Mouse (Mus musculus): ENCODE measurements around the gene Gzmd. TPM values are rescaled to one million over a fixed set of nuclear protein-coding genes. Genes with fewer than 3 reads are reported as not detected.

The Gzmd gene
- polyA plus RNA-seq, 1 experiment from 2014 or later: not detected

DNA sequence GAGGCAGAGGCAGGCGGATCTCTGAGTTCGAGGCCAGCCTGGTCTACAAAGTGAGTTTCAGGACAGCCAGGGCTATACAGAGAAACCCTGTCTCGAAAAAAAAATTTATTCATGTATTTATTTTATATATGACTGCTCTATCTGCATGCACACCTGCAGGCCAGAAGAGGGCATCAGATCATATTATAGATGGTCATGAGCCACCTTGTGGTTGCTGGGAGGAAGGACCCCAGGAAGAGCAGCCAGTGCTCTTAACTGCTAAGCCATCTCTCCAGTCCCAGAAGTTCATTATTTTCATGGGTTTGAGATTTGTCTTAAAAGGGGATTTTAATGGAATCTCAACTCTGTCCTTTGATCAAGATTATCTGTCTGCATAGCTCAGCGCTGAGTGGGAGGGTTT, 33.5 kb downstream of the Gzmd start:
- Histone ChIP-seq H3K27me3 (ENCODE audit: control insufficient read depth, insufficient read depth, low read length) (no peaks in the 10 kb centered on the region), H3K4me2 (no peak overlapping the region), H3K9ac (ENCODE audit: low read length) (no peak overlapping the region), H3K4me1 (ENCODE audit: control insufficient read depth, insufficient read depth, low read length) (no peaks in the 10 kb centered on the region), H3K9me3 (ENCODE audit: control insufficient read depth, low read length) (no peaks in the 10 kb centered on the region), H3K27ac (ENCODE audit: low read depth, low read length) (no peak overlapping the region), H3K36me3 (ENCODE audit: control insufficient read depth, insufficient read depth, low read length) (no peaks in the 10 kb centered on the region), H3K4me3 (ENCODE audit: low read depth, low read length) (no peak overlapping the region)
- DNase-seq (ENCODE audit: low spot score, missing footprints): no peak
- WGBS: 78% methylated on average over 4 of the region's 4 CpGs
- no peak for ATAC-seq (ENCODE audit: low FRiP score)

DNA sequence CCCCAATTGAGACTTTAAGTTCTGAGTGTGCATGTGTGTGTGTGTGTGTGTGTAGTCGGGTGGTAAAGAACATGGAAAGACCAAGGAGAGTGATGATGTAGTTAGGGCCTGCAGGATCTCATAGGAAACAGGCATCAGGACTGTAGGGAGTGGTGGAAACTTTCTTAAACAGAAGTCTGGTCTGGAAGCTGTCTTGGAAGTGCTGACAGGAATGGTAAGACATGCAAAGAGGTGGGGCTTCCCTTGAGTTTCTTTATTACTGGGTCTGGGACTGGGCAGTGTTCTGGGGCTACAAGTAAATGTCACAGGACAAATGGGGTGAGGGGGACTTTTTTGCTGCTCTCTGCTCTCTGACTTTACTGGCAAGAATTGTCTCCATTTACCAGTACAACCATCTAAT, 34.8 kb downstream of the Gzmd start:
- Histone ChIP-seq H3K27ac (ENCODE audit: low read depth, low read length) (no peak overlapping the region), H3K27me3 (ENCODE audit: control insufficient read depth, insufficient read depth, low read length) (no peaks in the 10 kb centered on the region), H3K36me3 (ENCODE audit: control insufficient read depth, insufficient read depth, low read length) (no peaks in the 10 kb centered on the region), H3K9ac (ENCODE audit: low read length) (no peak overlapping the region), H3K9me3 (ENCODE audit: control insufficient read depth, low read length) (no peaks in the 10 kb centered on the region), H3K4me2 (no peak overlapping the region), H3K4me1 (ENCODE audit: control insufficient read depth, insufficient read depth, low read length) (no peaks in the 10 kb centered on the region), H3K4me3 (ENCODE audit: low read depth, low read length) (no peak overlapping the region)
- no peak for ATAC-seq (ENCODE audit: low FRiP score)
- 78% methylated on average over 1 of the region's 1 CpGs for WGBS
- DNase-seq (ENCODE audit: low spot score, missing footprints): no peak

DNA sequence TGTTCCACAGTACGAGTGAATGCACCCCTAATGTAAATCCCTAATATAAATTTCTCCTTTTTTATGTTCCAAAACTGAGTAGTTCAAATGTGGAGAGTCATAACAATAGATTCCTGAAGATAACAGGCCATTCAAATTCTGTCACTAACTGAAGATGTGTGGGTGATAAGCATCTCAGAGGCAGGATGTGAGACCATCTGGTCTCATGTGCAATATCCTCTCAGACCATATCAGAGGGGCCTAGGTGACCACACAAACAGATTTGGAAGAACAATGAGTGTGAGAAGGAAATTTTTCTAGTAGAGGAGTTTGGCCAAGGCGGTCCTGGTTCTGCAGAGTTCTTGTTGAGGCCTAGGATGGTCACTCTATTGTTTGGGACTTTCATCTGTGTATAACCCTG, 39.1 kb downstream of the Gzmd start:
- no peaks in the 10 kb centered on the region for H3K27me3 ChIP-seq (ENCODE audit: control insufficient read depth, insufficient read depth, low read length)
- 83% methylated on average over 2 of the region's 2 CpGs for WGBS
- ATAC-seq (ENCODE audit: low FRiP score): no peak

DNA sequence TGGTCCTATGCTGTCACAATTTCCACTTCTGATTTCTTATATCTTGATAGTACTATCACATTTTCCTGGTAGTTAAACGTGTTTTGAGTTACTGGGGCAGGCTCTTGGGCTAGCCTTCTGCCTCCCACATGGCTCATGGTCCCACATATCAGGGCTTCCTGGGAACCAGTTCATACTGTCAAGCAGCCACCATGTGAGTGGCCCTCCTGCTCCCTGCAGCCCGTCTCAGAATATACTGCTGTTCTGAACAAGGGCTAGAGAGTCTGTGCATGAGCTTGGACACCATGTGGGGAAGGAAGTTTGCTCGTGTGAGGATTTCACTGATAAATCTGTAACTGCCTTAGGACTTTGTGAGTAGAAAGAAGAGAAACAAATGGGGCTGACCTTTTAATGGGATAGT, 45.7 kb downstream of the Gzmd start:
- Histone ChIP-seq H3K36me3 (ENCODE audit: control insufficient read depth, insufficient read depth, low read length) (no peaks in the 10 kb centered on the region), H3K27me3 (ENCODE audit: control insufficient read depth, insufficient read depth, low read length) (no peaks in the 10 kb centered on the region), H3K4me2 (no peak overlapping the region), H3K4me1 (ENCODE audit: control insufficient read depth, insufficient read depth, low read length) (no peaks in the 10 kb centered on the region), H3K27ac (ENCODE audit: low read depth, low read length) (no peak overlapping the region), H3K9me3 (ENCODE audit: control insufficient read depth, low read length) (no peaks in the 10 kb centered on the region), H3K9ac (ENCODE audit: low read length) (no peak overlapping the region), H3K4me3 (ENCODE audit: low read depth, low read length) (no peak overlapping the region)
- ATAC-seq (ENCODE audit: low FRiP score) (no peak), DNase-seq (ENCODE audit: low spot score, missing footprints) (no peak)
- WGBS: 79% methylated on average over 3 of the region's 3 CpGs

More for the DNA sequence above, 39.1 kb downstream of the Gzmd start:
- Histone ChIP-seq H3K27ac (ENCODE audit: low read depth, low read length) (no peak overlapping the region), H3K9ac (ENCODE audit: low read length) (no peak overlapping the region), H3K9me3 (ENCODE audit: control insufficient read depth, low read length) (no peaks in the 10 kb centered on the region), H3K4me1 (ENCODE audit: control insufficient read depth, insufficient read depth, low read length) (no peaks in the 10 kb centered on the region), H3K4me3 (ENCODE audit: low read depth, low read length) (no peak overlapping the region), H3K4me2 (no peak overlapping the region), H3K36me3 (ENCODE audit: control insufficient read depth, insufficient read depth, low read length) (no peaks in the 10 kb centered on the region)
- DNase-seq (ENCODE audit: low spot score, missing footprints): no peak

DNA sequence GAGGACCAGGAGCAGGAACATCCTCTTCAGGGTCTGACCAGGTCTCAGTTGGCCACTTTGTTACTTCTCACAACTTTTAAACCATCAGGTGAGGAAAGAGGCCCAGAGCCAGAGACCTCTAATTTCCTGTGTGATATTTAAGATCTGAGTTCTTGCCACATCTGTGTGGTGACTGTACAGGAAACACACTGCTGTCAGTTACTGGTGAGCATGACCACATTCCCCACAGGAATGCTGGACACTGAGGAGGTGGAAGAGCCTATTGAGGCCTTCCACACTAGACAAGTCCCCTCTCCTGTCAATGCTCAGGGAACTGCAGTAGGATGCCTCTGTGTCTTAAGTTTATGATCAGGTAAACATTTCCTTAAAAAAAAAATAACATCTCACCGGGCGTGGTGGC, 47.2 kb downstream of the Gzmd start, which contains the start of gene Mcpt8:
Gene Mcpt8 (minus strand): TSS at position 107 of the 400 bp plus-strand sequence.
- H3K4me2 ChIP-seq: no peak within 1 kb of the TSS
- no peak within 1 kb of the TSS for H3K9ac ChIP-seq (ENCODE audit: low read length)
- H3K4me3 ChIP-seq (ENCODE audit: low read depth, low read length): no peak within 1 kb of the TSS
- 95% methylated on average over 2 of the region's 2 CpGs for WGBS
- no peaks in the 10 kb centered on the region for H3K27me3 ChIP-seq (ENCODE audit: control insufficient read depth, insufficient read depth, low read length)
- DNase-seq (ENCODE audit: low spot score, missing footprints) (no peak), ATAC-seq (ENCODE audit: low FRiP score) (no peak)
- H3K27ac ChIP-seq (ENCODE audit: low read depth, low read length): no peak within 1 kb of the TSS
- H3K4me1 ChIP-seq (ENCODE audit: control insufficient read depth, insufficient read depth, low read length): no peaks in the 10 kb centered on the region
- H3K9me3 ChIP-seq (ENCODE audit: control insufficient read depth, low read length): no peaks in the 10 kb centered on the region
- no peaks in the 10 kb centered on the region for H3K36me3 ChIP-seq (ENCODE audit: control insufficient read depth, insufficient read depth, low read length)

DNA sequence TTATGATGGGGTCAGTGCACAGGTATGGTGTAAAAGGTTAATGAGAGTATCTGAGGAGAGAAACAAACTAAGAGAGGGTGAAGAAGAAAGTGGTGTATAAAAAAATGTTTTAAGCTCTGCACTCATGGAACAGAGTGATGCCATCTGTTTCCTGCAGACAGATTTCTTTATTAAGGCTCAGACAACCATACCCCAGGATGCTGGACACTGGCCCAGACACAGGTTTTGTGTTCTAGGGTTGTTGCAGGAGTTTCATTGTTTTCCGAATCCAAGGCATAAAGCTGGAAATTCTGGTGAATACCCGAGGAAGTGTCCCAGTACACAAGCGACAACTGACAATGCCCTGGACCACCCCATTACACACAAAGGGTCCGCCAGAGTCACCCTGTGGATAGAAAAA, 50.4 kb downstream of the Gzmd start:
- Histone ChIP-seq H3K4me3 (ENCODE audit: low read depth, low read length) (no peak overlapping the region), H3K4me1 (ENCODE audit: control insufficient read depth, insufficient read depth, low read length) (no peaks in the 10 kb centered on the region), H3K27ac (ENCODE audit: low read depth, low read length) (no peak overlapping the region), H3K9ac (ENCODE audit: low read length) (no peak overlapping the region), H3K36me3 (ENCODE audit: control insufficient read depth, insufficient read depth, low read length) (no peaks in the 10 kb centered on the region), H3K27me3 (ENCODE audit: control insufficient read depth, insufficient read depth, low read length) (no peaks in the 10 kb centered on the region), H3K9me3 (ENCODE audit: control insufficient read depth, low read length) (no peaks in the 10 kb centered on the region), H3K4me2 (no peak overlapping the region)
- DNase-seq (ENCODE audit: low spot score, missing footprints): no peak
- 89% methylated on average over 4 of the region's 4 CpGs for WGBS
- ATAC-seq (ENCODE audit: low FRiP score): no peak

Small RNAs within 50 kb of the gene (microRNA-seq; reads per million reads assigned to microRNA genes)
- not detected for gene Mir6949

Other genes with a start within 250 kb of the Gzmd start
- gene Cbln3, start 248.2 kb downstream of the Gzmd start, polyA plus RNA-seq (2014; fragmentation: Nextera tagmentation; extraction: Ambion mirVana): 0.03 and 0.23 TPM in 2 replicates
- 8.5 and 8.7 TPM in 2 replicates for gene Khnyn, start 247.7 kb downstream of the Gzmd start, polyA plus RNA-seq (2014; fragmentation: Nextera tagmentation; extraction: Ambion mirVana)
- 25.0 and 27.8 TPM in 2 replicates for gene Sdr39u1, start 232.3 kb downstream of the Gzmd start, polyA plus RNA-seq (2014; fragmentation: Nextera tagmentation; extraction: Ambion mirVana)
- gene Cma1, start 187.9 kb downstream of the Gzmd start, polyA plus RNA-seq (2014; fragmentation: Nextera tagmentation; extraction: Ambion mirVana): not detected in 2 replicates
- not detected in 2 replicates for gene Cma2, start 181.6 kb downstream of the Gzmd start, polyA plus RNA-seq (2014; fragmentation: Nextera tagmentation; extraction: Ambion mirVana)
- not detected in 2 replicates for gene Mcpt1, start 114.6 kb downstream of the Gzmd start, polyA plus RNA-seq (2014; fragmentation: Nextera tagmentation; extraction: Ambion mirVana)
- gene Mcpt9, start 102.1 kb downstream of the Gzmd start, polyA plus RNA-seq (2014; fragmentation: Nextera tagmentation; extraction: Ambion mirVana): not detected in 2 replicates
- not detected in 2 replicates for gene Mcpt2, start 90.6 kb downstream of the Gzmd start, polyA plus RNA-seq (2014; fragmentation: Nextera tagmentation; extraction: Ambion mirVana)
- gene Mcpt4, start 70.3 kb downstream of the Gzmd start, polyA plus RNA-seq (2014; fragmentation: Nextera tagmentation; extraction: Ambion mirVana): not detected in 2 replicates
- not detected in 2 replicates for gene Mcpt8, start 47.3 kb downstream of the Gzmd start, polyA plus RNA-seq (2014; fragmentation: Nextera tagmentation; extraction: Ambion mirVana)
- not detected in 2 replicates for gene Ctsg, start 30.0 kb downstream of the Gzmd start, polyA plus RNA-seq (2014; fragmentation: Nextera tagmentation; extraction: Ambion mirVana)
- gene Gzme, start 12.0 kb downstream of the Gzmd start, polyA plus RNA-seq (2014; fragmentation: Nextera tagmentation; extraction: Ambion mirVana): not detected in 2 replicates
- gene Gzmg, start 27.0 kb upstream of the Gzmd start, polyA plus RNA-seq (2014; fragmentation: Nextera tagmentation; extraction: Ambion mirVana): not detected in 2 replicates
- not detected in 2 replicates for gene Gzmn, start 42.0 kb upstream of the Gzmd start, polyA plus RNA-seq (2014; fragmentation: Nextera tagmentation; extraction: Ambion mirVana)
- not detected in 2 replicates for gene Gzmf, start 78.8 kb upstream of the Gzmd start, polyA plus RNA-seq (2014; fragmentation: Nextera tagmentation; extraction: Ambion mirVana)
- not detected in 2 replicates for gene Gzmc, start 102.0 kb upstream of the Gzmd start, polyA plus RNA-seq (2014; fragmentation: Nextera tagmentation; extraction: Ambion mirVana)
- not detected in 2 replicates for gene Gzmb, start 129.7 kb upstream of the Gzmd start, polyA plus RNA-seq (2014; fragmentation: Nextera tagmentation; extraction: Ambion mirVana)
- gene Atp12a, start 232.5 kb upstream of the Gzmd start, polyA plus RNA-seq (2014; fragmentation: Nextera tagmentation; extraction: Ambion mirVana): 0.10 TPM in 1 of 2 replicates, not detected in the other